ENCODE assay signal across 8 mouse cellular contexts in genomic region chr11:69581814-69582213, GRCm38 (mm10). TPM values are rescaled to one million over a fixed set of nuclear protein-coding genes. Genes with fewer than 3 reads are reported as not detected.
DNase-seq lines count a peak whose midpoint lies in the region; ATAC-seq and TF ChIP-seq lines count a peak whose summit lies in the region.

No protein-coding gene starts in this region.

- peaks cover 71% of the 10 kb centered on the region for H3K4me1 ChIP-seq in E14TG2a.4 (replicated peaks; ENCODE audit: low read depth, low read length)
- H3K4me1 ChIP-seq in forebrain, embryonic 14.5 days (ENCODE audit: control insufficient read depth, insufficient read depth, low read length): peaks cover 22% of the 10 kb centered on the region
- peaks cover 43% of the 10 kb centered on the region for H3K4me1 ChIP-seq in liver, postnatal 0 days (ENCODE audit: insufficient read depth)

- peak overlapping the region; percentile 82 for H3K9ac ChIP-seq in forebrain, embryonic 14.5 days (ENCODE audit: low read length)
- H3K9ac ChIP-seq in liver, postnatal 0 days (replicated peaks): peak overlapping the region; percentile 90

- peak overlapping the region; percentile 99 for H3K27ac ChIP-seq in gastrocnemius, adult 2 months
- peak overlapping the region; percentile 92 for H3K27ac ChIP-seq in forebrain, embryonic 14.5 days (ENCODE audit: low read depth, low read length)
- H3K27ac ChIP-seq in liver, postnatal 0 days (ENCODE audit: low read depth): peak overlapping the region; percentile 98

- ATAC-seq in forebrain, embryonic 14.5 days: no peak
- ATAC-seq in liver, postnatal 0 days: no peak

- TF ChIP-seq CTCF in gastrocnemius, adult 2 months (IDR thresholded peaks at IDR 0.05): no peak
- TF ChIP-seq CTCF in E14TG2a.4 (conservative IDR thresholded peaks at IDR 0.05; ENCODE audit: low read length): no peak
- TF ChIP-seq CTCF in liver, postnatal 0 days (IDR thresholded peaks at IDR 0.05; ENCODE audit: low read depth): no peak

- H3K9me3 ChIP-seq in E14TG2a.4 (ENCODE audit: low read length): no peaks in the 10 kb centered on the region
- no peaks in the 10 kb centered on the region for H3K9me3 ChIP-seq in forebrain, embryonic 14.5 days (replicated peaks; ENCODE audit: control insufficient read depth, low read length)
- H3K9me3 ChIP-seq in liver, postnatal 0 days (ENCODE audit: low read length): no peaks in the 10 kb centered on the region

- DNase-seq in gastrocnemius, adult 2 months: no peak
- DNase-seq in gastrocnemius, postnatal 25 days: no peak
- no peak for DNase-seq in forebrain, embryonic 14.5 days (ENCODE audit: low spot score)
- DNase-seq in liver, postnatal 0 days: no peak
- DNase-seq in left cerebral cortex, adult 18-20 months (ENCODE audit: low spot score in 2 of 2): no peak
- no peak for DNase-seq in thymus, postnatal 25 days
- DNase-seq in left cerebral cortex, postnatal 36 days (ENCODE audit: low spot score in 2 of 2): no peak

- intact Hi-C loops in gastrocnemius, adult 2 months (cut with DNase I): loop anchor here (2.0 kb wide), 1 partner anchor 81 kb away; the partner anchor contains the start of gene Mpdu1
- intact Hi-C loops in left cerebral cortex, postnatal 36 days (cut with DNase I): loop anchor here (2.0 kb wide), 1 partner anchor 23 kb away; the partner anchor contains the start of gene Atp1b2

- peak overlapping the region; percentile 68 for H3K4me2 ChIP-seq in forebrain, embryonic 14.5 days (ENCODE audit: low read length)
- peak overlapping the region; percentile 91 for H3K4me2 ChIP-seq in liver, postnatal 0 days (ENCODE audit: low read depth, low read length)

- 0% methylated on average over 8 of the region's 8 CpGs for WGBS in forebrain, embryonic 14.5 days
- WGBS in liver, postnatal 0 days (ENCODE audit: insufficient replicate concordance): 3% methylated on average over 8 of the region's 8 CpGs

- H3K27me3 ChIP-seq in E14TG2a.4 (ENCODE audit: insufficient read depth, low read length): no peaks in the 10 kb centered on the region
- H3K27me3 ChIP-seq in forebrain, embryonic 14.5 days (replicated peaks; ENCODE audit: control insufficient read depth, insufficient read depth, low read length): no peaks in the 10 kb centered on the region
- H3K27me3 ChIP-seq in liver, postnatal 0 days (ENCODE audit: insufficient read depth, low read length): no peaks in the 10 kb centered on the region

- H3K4me3 ChIP-seq in gastrocnemius, adult 2 months: peak overlapping the region; percentile 92
- peak overlapping the region; percentile 98 for H3K4me3 ChIP-seq in E14TG2a.4 (replicated peaks; ENCODE audit: low read length)
- peak overlapping the region; percentile 66 for H3K4me3 ChIP-seq in forebrain, embryonic 14.5 days (ENCODE audit: low read depth, low read length)
- H3K4me3 ChIP-seq in liver, postnatal 0 days (ENCODE audit: low read depth, low read length): peak overlapping the region; percentile 82

- no peak for TF ChIP-seq EP300 in liver, postnatal 0 days (IDR thresholded peaks at IDR 0.05; ENCODE audit: low read depth)

- peaks cover 60% of the 10 kb centered on the region for H3K36me3 ChIP-seq in E14TG2a.4 (ENCODE audit: insufficient read depth, low read length)
- H3K36me3 ChIP-seq in forebrain, embryonic 14.5 days (ENCODE audit: control insufficient read depth, insufficient read depth, low read length): peaks cover 15% of the 10 kb centered on the region; the same call in 1 of the 2 replicates
- 0 out of 2 replicates have a peak, but pooled peaks cover 18% of the 10 kb centered on the region for H3K36me3 ChIP-seq in liver, postnatal 0 days (replicated peaks; ENCODE audit: insufficient read depth, low read length)

RNA-seq across cellular contexts. Expression of gene Trp53, which starts 1.7 kb away (rescaled TPM):
- 10 to 100 TPM; 12.9 to 16.5 TPM for total RNA-seq in gastrocnemius, adult 2 months (2021)
- 10 to 100 TPM; 12.2 to 12.7 TPM for total RNA-seq in gastrocnemius, postnatal 25 days (2021)
- 111 and 113 TPM in 2 replicates for polyA plus RNA-seq in forebrain, embryonic 14.5 days (2014; fragmentation: Nextera tagmentation; extraction: Ambion mirVana)
- 32.6 and 33.5 TPM in 2 replicates for polyA plus RNA-seq in liver, postnatal 0 days (2015; fragmentation: Nextera tagmentation; extraction: Ambion mirVana)
- 10 to 100 TPM; 22.9 to 25.9 TPM for total RNA-seq in left cerebral cortex, adult 18-20 months (2021)
- 10 to 100 TPM; 21.7 to 22.6 TPM for total RNA-seq in left cerebral cortex, postnatal 36 days (2021)

RNA-seq across cellular contexts. Expression of gene Wrap53, which starts 1.8 kb away (rescaled TPM):
- total RNA-seq in gastrocnemius, adult 2 months (2021): 1 to 10 TPM; 3.2 to 3.4 TPM
- total RNA-seq in gastrocnemius, postnatal 25 days (2021): 1 to 10 TPM; 3.4 to 3.7 TPM
- 24.6 and 29.3 TPM in 2 replicates for polyA plus RNA-seq in forebrain, embryonic 14.5 days (2014; fragmentation: Nextera tagmentation; extraction: Ambion mirVana)
- polyA plus RNA-seq in liver, postnatal 0 days (2015; fragmentation: Nextera tagmentation; extraction: Ambion mirVana): 8.1 and 10.0 TPM in 2 replicates
- total RNA-seq in left cerebral cortex, adult 18-20 months (2021): 10 to 100 TPM in 1 of 2 experiments, 1 to 10 TPM in 1; 9.2 to 10.7 TPM
- total RNA-seq in left cerebral cortex, postnatal 36 days (2021): 10 to 100 TPM; 10.2 to 10.8 TPM

RNA-seq across cellular contexts. Expression of gene Efnb3, which starts 21.8 kb away (rescaled TPM):
- under 1 TPM; 0.47 to 0.48 TPM for total RNA-seq in gastrocnemius, adult 2 months (2021)
- total RNA-seq in gastrocnemius, postnatal 25 days (2021): under 1 TPM; 0.35 to 0.69 TPM
- 38.6 and 48.2 TPM in 2 replicates for polyA plus RNA-seq in forebrain, embryonic 14.5 days (2014; fragmentation: Nextera tagmentation; extraction: Ambion mirVana)
- 0.19 and 0.20 TPM in 2 replicates for polyA plus RNA-seq in liver, postnatal 0 days (2015; fragmentation: Nextera tagmentation; extraction: Ambion mirVana)
- total RNA-seq in left cerebral cortex, adult 18-20 months (2021): 10 to 100 TPM; 51.9 to 65.6 TPM
- 10 to 100 TPM; 56.1 to 57.3 TPM for total RNA-seq in left cerebral cortex, postnatal 36 days (2021)

RNA-seq across cellular contexts. Expression of gene Atp1b2, which starts 23.9 kb away (rescaled TPM):
- total RNA-seq in gastrocnemius, adult 2 months (2021): 100 to 1,000 TPM; 271 to 389 TPM
- total RNA-seq in gastrocnemius, postnatal 25 days (2021): 100 to 1,000 TPM; 365 to 378 TPM
- polyA plus RNA-seq in forebrain, embryonic 14.5 days (2014; fragmentation: Nextera tagmentation; extraction: Ambion mirVana): 22.0 and 31.5 TPM in 2 replicates
- polyA plus RNA-seq in liver, postnatal 0 days (2015; fragmentation: Nextera tagmentation; extraction: Ambion mirVana): 4.0 and 5.3 TPM in 2 replicates
- 100 to 1,000 TPM; 392 to 424 TPM for total RNA-seq in left cerebral cortex, adult 18-20 months (2021)
- 100 to 1,000 TPM; 398 to 420 TPM for total RNA-seq in left cerebral cortex, postnatal 36 days (2021)

RNA-seq across cellular contexts. Expression of gene Dnah2, which starts 32.9 kb away (rescaled TPM):
- total RNA-seq in gastrocnemius, adult 2 months (2021): under 1 TPM; 0.05 to 0.25 TPM
- under 1 TPM; 0.03 to 0.48 TPM for total RNA-seq in gastrocnemius, postnatal 25 days (2021)
- 2.7 and 3.8 TPM in 2 replicates for polyA plus RNA-seq in forebrain, embryonic 14.5 days (2014; fragmentation: Nextera tagmentation; extraction: Ambion mirVana)
- polyA plus RNA-seq in liver, postnatal 0 days (2015; fragmentation: Nextera tagmentation; extraction: Ambion mirVana): 0.04 and 0.05 TPM in 2 replicates
- 1 to 10 TPM; 2.2 to 3.7 TPM for total RNA-seq in left cerebral cortex, adult 18-20 months (2021)
- total RNA-seq in left cerebral cortex, postnatal 36 days (2021): 1 to 10 TPM; 1.4 to 2.1 TPM

Comparison
In these comparisons a context has a peak if more than half of its experiments do, and no peak if none do; other contexts are left out.
1. RNA of gene Efnb3, which starts 21.8 kb away (total RNA-seq): 51.9 to 65.6 TPM in left cerebral cortex, adult 18-20 months and 56.1 to 57.3 TPM in left cerebral cortex, postnatal 36 days; 0.35 to 0.69 TPM in gastrocnemius, postnatal 25 days and 0.47 to 0.48 TPM in gastrocnemius, adult 2 months; every median in the first group is over 10 times any median in the second.
2. Peak in every context shown above with its lines, with median percentiles within 50 percentile points of each other: H3K27ac ChIP-seq and H3K4me3 ChIP-seq.